Mouse (Mus musculus) lung, postnatal 0 days (tissue): ENCODE results near the gene Taar4. TPM values are rescaled to one million over a fixed set of nuclear protein-coding genes. Genes with fewer than 3 reads are reported as not detected.
A peak's percentile ranks its signal among the peaks of the same experiment; 100 is the strongest.

ENCODE experiments used
- ATAC-seq: fragments of 200-750 bp; cut with Nextera tagmentation; 2 replicates; pipeline ENCODE4 v1.8.0; 2017; ENCODE audit warnings: moderate library complexity
- DNase-seq: peaks from one replicate; pipeline ENCODE4 v3.0.0-alpha.2; 2016; ENCODE audit warnings: low spot score
- H3K27ac ChIP-seq: fragments of 300-500 bp; sonication (generic); 2 replicates; pipeline ENCODE4 v1.5.1; 2014; ENCODE audit warnings: antibody characterized with exemption, mild to moderate bottlenecking, low read length, mixed read lengths
- H3K27me3 ChIP-seq: fragments of 300-500 bp; sonication (generic); replicated peaks from 2 replicates; pipeline ENCODE4 v1.6.1; 2014; ENCODE audit warnings: low read length, mixed read lengths; ENCODE audit not compliant: insufficient read depth
- H3K36me3 ChIP-seq: fragments of 300-500 bp; sonication (generic); 2 replicates; pipeline ENCODE4 v1.6.1; 2014; ENCODE audit warnings: low read length, mixed read lengths; ENCODE audit not compliant: insufficient read depth
- H3K4me1 ChIP-seq: fragments of 300-500 bp; sonication (generic); 2 replicates; pipeline ENCODE4 v1.6.1; 2014; ENCODE audit warnings: antibody characterized with exemption, low read depth, low read length, mixed read lengths; ENCODE audit not compliant: insufficient read depth
- H3K4me2 ChIP-seq: fragments of 300-500 bp; sonication (generic); replicated peaks from 2 replicates; pipeline ENCODE4 v1.6.1; 2014; ENCODE audit warnings: low read depth, mild to moderate bottlenecking, low read length, moderate library complexity, mixed read lengths
- H3K4me3 ChIP-seq: fragments of 300-500 bp; sonication (generic); 2 replicates; pipeline ENCODE4 v1.5.1; 2014; ENCODE audit warnings: low read depth, low read length
- H3K9ac ChIP-seq: fragments of 300-500 bp; sonication (generic); replicated peaks from 2 replicates; pipeline ENCODE4 v1.6.1; 2014; ENCODE audit warnings: low read depth, mild to moderate bottlenecking
- H3K9me3 ChIP-seq: fragments of 300-500 bp; sonication (generic); 2 replicates; pipeline ENCODE4 v1.6.1; 2016; ENCODE audit warnings: low read length, mixed read lengths
- CTCF ChIP-seq: IDR thresholded peaks from 2 replicates; pipeline ENCODE4 v1.5.1; 2016; ENCODE audit warnings: antibody characterized with exemption, mild to moderate bottlenecking
- EP300 ChIP-seq: IDR thresholded peaks from 2 replicates; pipeline ENCODE4 v1.6.1; 2016; ENCODE audit warnings: antibody characterized with exemption, mild to moderate bottlenecking, control low read depth
- WGBS: fragments of 180-500 bp; shearing (Covaris S2); extraction: QIAGEN DNeasy Blood & Tissue Kit; methylation state at CpG from one replicate; pipeline ENCODE4 v1.1.7; 2014; 5-methylcytosine and 5-hydroxymethylcytosine counted together
- polyA plus RNA-seq: library from polyadenylated mRNA; unstranded; fragments of >200 nt; fragmentation: Nextera tagmentation; extraction: Ambion mirVana; gene quantifications from 2 replicates; pipeline ENCODE4 v1.2.1, GENCODE M21; 2015

The Taar4 gene
- polyA plus RNA-seq, 1 experiment from 2014 or later = not detected

DNA sequence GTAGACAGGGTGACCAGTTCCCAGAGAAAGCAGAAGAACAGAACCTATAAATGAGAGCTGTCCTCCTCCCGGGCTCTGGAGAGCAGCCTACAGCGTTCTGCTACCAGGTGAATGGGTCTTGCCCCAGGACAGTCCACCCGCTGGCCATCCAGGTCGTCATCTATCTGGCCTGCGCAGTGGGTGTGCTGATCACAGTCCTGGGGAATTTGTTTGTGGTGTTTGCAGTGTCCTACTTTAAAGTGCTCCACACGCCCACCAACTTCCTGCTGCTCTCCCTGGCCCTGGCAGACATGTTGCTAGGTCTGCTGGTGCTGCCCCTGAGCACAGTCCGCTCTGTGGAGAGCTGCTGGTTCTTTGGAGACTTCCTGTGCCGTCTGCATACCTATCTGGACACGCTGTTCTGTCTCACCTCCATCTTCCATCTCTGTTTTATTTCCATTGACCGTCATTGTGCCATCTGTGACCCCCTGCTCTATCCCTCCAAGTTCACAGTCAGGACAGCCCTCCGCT lies 10.4 kb downstream of the Taar4 start, which contains the start of gene Taar5:
TSS of gene Taar5 (plus strand) at position 51 of the 510 bp plus-strand sequence.
- H3K9me3 ChIP-seq = no peaks in the 10 kb centered on the region
- TF ChIP-seq EP300 (no peak), CTCF (no peak)
- DNase-seq = no peak
- no peak within 1 kb of the TSS for H3K27ac ChIP-seq
- no peaks in the 10 kb centered on the region for H3K4me1 ChIP-seq
- no peaks in the 10 kb centered on the region for H3K36me3 ChIP-seq
- H3K4me2 ChIP-seq = no peak within 1 kb of the TSS
- H3K4me3 ChIP-seq = no peak within 1 kb of the TSS
- H3K27me3 ChIP-seq = no peaks in the 10 kb centered on the region
- 84% methylated on average over 11 of the region's 11 CpGs for WGBS
- ATAC-seq = no peak
- H3K9ac ChIP-seq = no peak within 1 kb of the TSS

DNA sequence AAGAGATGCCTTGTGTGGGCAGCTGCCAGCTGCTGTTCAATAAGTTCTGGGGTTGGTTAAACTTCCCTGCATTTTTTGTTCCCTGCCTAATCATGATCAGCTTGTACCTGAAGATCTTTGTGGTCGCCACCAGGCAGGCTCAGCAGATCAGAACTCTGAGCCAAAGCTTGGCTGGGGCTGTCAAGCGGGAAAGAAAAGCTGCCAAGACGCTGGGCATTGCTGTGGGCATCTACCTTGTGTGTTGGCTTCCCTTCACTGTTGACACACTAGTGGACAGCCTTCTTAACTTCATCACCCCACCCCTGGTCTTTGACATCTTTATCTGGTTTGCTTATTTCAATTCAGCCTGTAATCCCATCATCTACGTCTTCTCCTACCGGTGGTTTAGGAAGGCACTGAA lies 11.0 kb downstream of the Taar4 start:
- ATAC-seq (no peak), DNase-seq (no peak)
- 75% methylated on average over 5 of the region's 5 CpGs for WGBS

DNA sequence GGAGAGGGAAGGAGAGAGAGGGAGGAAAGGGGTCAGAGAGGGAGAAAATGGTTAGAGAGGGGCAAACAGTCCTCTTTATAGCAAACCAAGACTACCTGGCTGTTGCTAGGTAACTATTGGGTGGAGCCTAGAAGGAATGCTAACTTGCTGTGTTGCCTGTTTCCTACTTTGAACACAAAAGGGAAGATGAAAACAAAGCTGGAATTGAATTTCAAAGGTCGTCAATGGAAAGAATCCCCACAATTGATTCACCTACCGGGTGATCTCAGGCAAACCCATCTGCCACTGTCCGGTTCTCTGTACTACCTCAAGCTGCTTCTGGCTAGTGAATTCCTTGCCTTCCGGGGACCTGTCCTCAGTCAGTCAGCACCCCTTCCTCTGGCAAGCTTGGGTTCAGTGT lies 17.7 kb downstream of the Taar4 start:
- no peak overlapping the region for H3K4me3 ChIP-seq
- H3K27ac ChIP-seq = no peak overlapping the region
- ATAC-seq (no peak), DNase-seq (no peak)
- no peaks in the 10 kb centered on the region for H3K9me3 ChIP-seq
- H3K27me3 ChIP-seq = no peaks in the 10 kb centered on the region
- H3K4me2 ChIP-seq = no peak overlapping the region
- no peaks in the 10 kb centered on the region for H3K36me3 ChIP-seq
- TF ChIP-seq CTCF (no peak), EP300 (no peak)
- H3K4me1 ChIP-seq = no peaks in the 10 kb centered on the region
- 57% methylated on average over 4 of the region's 4 CpGs for WGBS
- H3K9ac ChIP-seq = no peak overlapping the region

More for the DNA sequence above, 11.0 kb downstream of the Taar4 start:
- H3K4me1 ChIP-seq = no peaks in the 10 kb centered on the region
- no peaks in the 10 kb centered on the region for H3K9me3 ChIP-seq
- no peak for TF ChIP-seq CTCF
- TF ChIP-seq EP300 = no peak
- no peak overlapping the region for H3K9ac ChIP-seq
- no peaks in the 10 kb centered on the region for H3K27me3 ChIP-seq
- H3K27ac ChIP-seq = no peak overlapping the region
- no peak overlapping the region for H3K4me3 ChIP-seq
- H3K4me2 ChIP-seq = no peak overlapping the region
- H3K36me3 ChIP-seq = no peaks in the 10 kb centered on the region

DNA sequence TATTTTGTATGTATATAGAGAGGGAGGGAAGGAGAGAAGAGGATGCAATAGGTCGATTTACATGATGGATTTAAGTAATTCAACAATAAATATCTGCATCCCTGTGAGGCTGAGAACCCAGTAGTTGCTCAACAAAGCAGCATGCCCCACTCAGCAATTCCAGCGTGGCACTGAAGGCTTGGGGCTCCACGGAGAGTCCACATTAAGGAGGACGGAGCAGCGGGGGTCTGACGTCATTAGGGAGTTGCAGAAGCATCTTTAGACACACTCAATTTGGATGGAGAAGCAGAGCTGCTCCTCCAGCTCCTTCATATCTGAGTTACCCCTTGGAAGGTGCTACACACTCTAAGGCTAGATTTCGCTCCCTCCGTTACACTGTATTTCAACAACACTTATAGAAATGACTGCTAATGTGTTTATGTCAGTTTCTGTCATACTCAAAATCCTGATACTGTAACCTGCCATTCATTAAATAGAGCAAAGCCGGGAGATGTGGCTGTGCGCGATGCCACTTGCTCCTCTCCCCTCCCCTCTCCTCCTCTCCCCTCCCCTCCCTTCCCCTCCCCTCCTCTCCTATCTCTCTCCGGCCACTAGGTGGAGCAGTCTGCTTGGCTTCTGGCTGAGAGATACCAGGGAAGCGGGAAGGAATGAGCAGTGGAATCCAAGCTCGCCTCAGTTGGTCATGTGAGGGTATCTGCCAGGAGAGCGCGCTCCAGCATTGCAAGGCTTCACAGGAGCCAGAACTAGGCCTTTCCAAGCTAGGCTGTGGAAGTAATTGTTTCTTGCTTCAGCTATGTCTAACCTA lies 18.8 kb downstream of the Taar4 start:
- WGBS = 38% methylated on average over 16 of the region's 16 CpGs
- no peaks in the 10 kb centered on the region for H3K4me1 ChIP-seq
- TF ChIP-seq CTCF (peak; percentile 89), EP300 (no peak)

DNA sequence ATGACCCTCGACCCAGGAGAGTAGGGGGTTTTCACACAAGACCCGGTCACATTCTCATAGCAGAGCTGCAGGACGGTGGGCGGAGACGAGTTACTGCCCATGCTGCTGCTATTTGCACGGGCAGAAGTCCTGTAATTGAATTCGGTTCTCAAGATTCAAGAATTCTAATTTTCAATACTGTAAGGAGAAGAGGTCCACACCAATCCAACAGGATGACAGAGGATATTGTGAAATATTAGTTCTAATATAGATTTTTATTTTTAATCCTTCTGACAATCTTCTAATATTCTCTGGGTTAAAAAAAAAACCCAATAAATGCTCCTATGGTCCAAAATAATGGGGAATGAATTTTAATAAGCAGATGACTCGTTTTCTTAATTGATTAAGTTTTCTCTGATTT lies 25.3 kb downstream of the Taar4 start, which contains the start of gene Taar6:
TSS of gene Taar6 (minus strand) at position 101 of the 400 bp plus-strand sequence.
- no peaks in the 10 kb centered on the region for H3K4me1 ChIP-seq
- no peaks in the 10 kb centered on the region for H3K36me3 ChIP-seq
- H3K4me3 ChIP-seq = no peak within 1 kb of the TSS
- no peak within 1 kb of the TSS for H3K9ac ChIP-seq
- no peak within 1 kb of the TSS for H3K27ac ChIP-seq
- TF ChIP-seq CTCF (no peak), EP300 (no peak)
- DNase-seq (no peak), ATAC-seq (no peak)
- H3K27me3 ChIP-seq = no peaks in the 10 kb centered on the region
- 67% methylated on average over 8 of the region's 8 CpGs for WGBS
- no peak within 1 kb of the TSS for H3K4me2 ChIP-seq
- no peaks in the 10 kb centered on the region for H3K9me3 ChIP-seq

More for the DNA sequence above, 18.8 kb downstream of the Taar4 start:
- H3K36me3 ChIP-seq = no peaks in the 10 kb centered on the region
- no peak overlapping the region for H3K4me3 ChIP-seq
- DNase-seq (peak; percentile 85), ATAC-seq (peak; percentile 67)
- no peak overlapping the region for H3K4me2 ChIP-seq
- H3K9ac ChIP-seq = no peak overlapping the region
- no peaks in the 10 kb centered on the region for H3K9me3 ChIP-seq
- no peaks in the 10 kb centered on the region for H3K27me3 ChIP-seq
- no peak overlapping the region for H3K27ac ChIP-seq

DNA sequence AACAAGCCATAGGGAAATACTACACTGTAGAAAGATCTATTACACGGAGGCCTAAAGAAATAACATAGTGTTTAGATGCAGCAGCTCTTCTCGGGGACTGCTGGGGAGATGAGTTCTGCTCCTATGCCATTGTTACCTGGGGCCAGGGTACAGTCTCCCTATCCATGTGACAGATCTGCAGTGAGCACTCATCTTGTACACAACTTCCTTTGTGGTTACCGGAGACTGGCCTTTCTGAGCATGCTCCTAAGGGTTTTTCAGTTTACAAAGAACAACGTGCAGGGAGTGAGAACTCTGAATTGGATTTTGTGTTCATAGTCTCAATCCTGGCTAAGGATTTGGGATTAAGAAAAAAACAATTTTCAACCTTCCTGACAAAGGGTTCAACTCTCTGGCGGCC lies 26.1 kb downstream of the Taar4 start:
- ATAC-seq (no peak), DNase-seq (no peak)
- no peaks in the 10 kb centered on the region for H3K9me3 ChIP-seq
- no peaks in the 10 kb centered on the region for H3K27me3 ChIP-seq
- H3K4me1 ChIP-seq = no peaks in the 10 kb centered on the region
- no peak overlapping the region for H3K27ac ChIP-seq
- no peak overlapping the region for H3K9ac ChIP-seq
- H3K36me3 ChIP-seq = no peaks in the 10 kb centered on the region
- WGBS = 81% methylated on average over 5 of the region's 5 CpGs
- no peak overlapping the region for H3K4me2 ChIP-seq
- H3K4me3 ChIP-seq = no peak overlapping the region
- TF ChIP-seq CTCF = no peak
- no peak for TF ChIP-seq EP300
